Mouse (Mus musculus) forebrain, postnatal 0 days (tissue): ENCODE measurements at regions not wholly inside any gene's neighbourhood (a gene's known extent, or its start where the extent isn't known, plus 50 kb on each side); places are given as distances from the start of the nearest gene placed in this dataset.

Experiments used
- ATAC-seq: fragments of 200-750 bp; cut with Nextera tagmentation; 2 replicates; pipeline ENCODE4 v1.8.0; 2017; ENCODE audit warnings: mild to moderate bottlenecking, moderate library complexity
- DNase-seq: peaks from one replicate; pipeline ENCODE4 v3.0.0-alpha.2; 2015
- H3K27ac ChIP-seq: fragments of 300-500 bp; sonication (generic); 2 replicates; pipeline ENCODE4 v1.5.1; 2014; ENCODE audit warnings: low read depth, mild to moderate bottlenecking, antibody characterized with exemption, low read length, moderate library complexity, mixed read lengths
- H3K27me3 ChIP-seq: fragments of 300-500 bp; sonication (generic); 2 replicates; pipeline ENCODE4 v1.6.1; 2014; ENCODE audit warnings: mild to moderate bottlenecking, low read length, mixed read lengths; ENCODE audit not compliant: insufficient read depth
- H3K36me3 ChIP-seq: fragments of 300-500 bp; sonication (generic); 2 replicates; pipeline ENCODE4 v1.6.1; 2014; ENCODE audit warnings: mild to moderate bottlenecking, moderate library complexity; ENCODE audit not compliant: insufficient read depth
- H3K4me1 ChIP-seq: fragments of 300-500 bp; sonication (generic); 2 replicates; pipeline ENCODE4 v1.6.1; 2014; ENCODE audit warnings: antibody characterized with exemption; ENCODE audit not compliant: insufficient read depth
- H3K4me2 ChIP-seq: fragments of 300-500 bp; sonication (generic); 2 replicates; pipeline ENCODE4 v1.6.1; 2014; ENCODE audit warnings: low read depth, mild to moderate bottlenecking, moderate library complexity
- H3K4me3 ChIP-seq: fragments of 300-500 bp; sonication (generic); 2 replicates; pipeline ENCODE4 v1.5.1; 2014; ENCODE audit warnings: low read depth, low read length, mixed read lengths
- H3K9ac ChIP-seq: fragments of 300-500 bp; sonication (generic); 2 replicates; pipeline ENCODE4 v1.6.1; 2014; ENCODE audit warnings: mild to moderate bottlenecking
- H3K9me3 ChIP-seq: fragments of 300-500 bp; sonication (generic); 2 replicates; pipeline ENCODE4 v1.6.1; 2016; ENCODE audit warnings: low read length
- CTCF ChIP-seq: sonication (generic); IDR thresholded peaks from 2 replicates; pipeline ENCODE4 v1.5.1; 2016; ENCODE audit warnings: antibody characterized with exemption, control low read depth, low read depth
- WGBS: fragments of 180-500 bp; shearing (Covaris S2); extraction: QIAGEN DNeasy Blood & Tissue Kit; methylation state at CpG from one replicate; pipeline ENCODE4 v1.1.7; 2014; 5-methylcytosine and 5-hydroxymethylcytosine counted together

DNA sequence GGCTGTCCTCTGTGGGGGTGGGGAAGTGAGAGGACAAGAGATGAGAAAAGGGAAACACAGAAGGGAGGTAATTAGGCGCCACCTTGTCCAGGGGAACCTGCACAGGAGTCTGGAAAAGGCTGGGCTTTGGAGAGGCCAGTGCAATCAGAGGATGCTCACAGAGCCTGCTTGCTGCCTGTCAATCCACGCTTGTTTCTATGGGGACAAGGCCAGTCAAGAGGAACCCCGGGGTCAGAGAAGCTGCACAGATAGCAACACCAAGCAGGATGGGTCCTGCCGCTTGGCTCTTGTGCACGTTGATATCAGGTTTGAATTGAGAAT, 718.1 kb upstream of the Car8 start:
- DNase-seq, result no peak
- no peak for ATAC-seq
- H3K27me3 ChIP-seq, result no peaks in the 10 kb centered on the region
- H3K4me1 ChIP-seq, result 0 out of 2 replicates have a peak, but pooled peaks cover 7% of the 10 kb centered on the region
- no peaks in the 10 kb centered on the region for H3K36me3 ChIP-seq
- 58% methylated on average over 5 of the region's 5 CpGs for WGBS
- no peak overlapping the region for H3K27ac ChIP-seq
- H3K9me3 ChIP-seq, result no peaks in the 10 kb centered on the region
- H3K4me2 ChIP-seq, result no peak overlapping the region
- TF ChIP-seq CTCF, result no peak
- no peak overlapping the region for H3K9ac ChIP-seq
- H3K4me3 ChIP-seq, result no peak overlapping the region

DNA sequence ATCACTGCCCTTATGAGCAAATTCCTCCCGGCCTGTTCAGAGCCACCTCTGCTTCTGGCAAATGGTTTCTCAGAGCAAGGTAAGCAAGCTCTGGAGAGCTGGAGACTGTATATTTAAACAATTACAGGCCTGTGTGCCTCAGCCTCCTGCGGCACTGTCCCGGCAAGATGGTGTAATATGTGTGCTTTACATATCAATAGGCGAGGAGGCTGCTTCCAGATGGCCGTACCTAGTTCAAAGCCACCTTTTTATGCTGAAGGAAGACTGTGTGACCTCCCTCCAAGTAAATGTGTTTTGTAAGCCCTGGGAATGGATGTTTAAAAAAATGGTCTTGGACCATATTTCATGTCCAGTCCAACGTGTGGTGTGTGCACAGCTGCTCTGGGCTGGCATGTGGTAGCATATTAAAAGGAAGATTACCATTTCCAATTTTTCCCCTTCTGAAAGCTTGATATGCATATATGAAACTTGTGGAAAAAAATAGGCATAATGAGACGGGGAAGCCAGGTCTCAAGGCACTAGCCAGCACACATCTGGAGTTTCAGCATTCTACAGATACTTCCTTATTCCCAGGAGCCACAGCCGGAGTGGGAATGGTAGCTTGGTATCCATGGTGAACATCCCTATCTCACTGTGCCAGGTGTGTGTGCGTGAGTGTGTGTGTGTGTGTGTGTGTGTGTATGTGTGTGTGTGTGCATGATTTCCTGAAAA, 717.6 kb upstream of the Car8 start:
- no peak overlapping the region for H3K4me2 ChIP-seq
- no peak overlapping the region for H3K27ac ChIP-seq
- no peak overlapping the region for H3K9ac ChIP-seq
- ATAC-seq, result no peak
- no peaks in the 10 kb centered on the region for H3K27me3 ChIP-seq
- no peak overlapping the region for H3K4me3 ChIP-seq
- H3K36me3 ChIP-seq, result no peaks in the 10 kb centered on the region
- 0 out of 2 replicates have a peak, but pooled peaks cover 7% of the 10 kb centered on the region for H3K4me1 ChIP-seq
- no peak for TF ChIP-seq CTCF
- H3K9me3 ChIP-seq, result no peaks in the 10 kb centered on the region
- DNase-seq, result no peak
- WGBS, result 29% methylated on average over 9 of the region's 9 CpGs

DNA sequence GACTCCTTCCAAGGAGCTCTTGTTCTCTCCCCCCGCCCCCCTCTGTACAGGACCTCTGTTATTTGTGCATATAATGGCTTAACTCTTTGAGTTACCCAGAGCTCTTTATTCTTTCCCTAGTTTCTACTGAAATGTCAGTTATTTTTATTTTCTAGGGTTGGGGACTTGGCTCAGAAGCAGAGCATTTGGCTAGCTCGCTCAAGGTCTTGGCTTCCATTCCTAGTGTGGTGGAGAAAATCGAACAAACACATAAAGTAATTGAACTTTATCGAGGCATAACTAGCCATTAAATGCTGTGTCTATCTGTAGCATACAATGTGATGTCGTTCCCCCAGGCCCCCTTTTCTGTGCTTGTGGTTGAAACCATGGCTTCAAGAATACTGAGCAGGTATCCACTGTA, 716.5 kb upstream of the Car8 start:
- no peaks in the 10 kb centered on the region for H3K27me3 ChIP-seq
- TF ChIP-seq CTCF, result no peak
- no peak for DNase-seq
- no peaks in the 10 kb centered on the region for H3K36me3 ChIP-seq
- no peak overlapping the region for H3K9ac ChIP-seq
- ATAC-seq, result no peak
- WGBS, result 62% methylated on average over 5 of the region's 5 CpGs
- H3K27ac ChIP-seq, result no peak overlapping the region
- no peak overlapping the region for H3K4me3 ChIP-seq
- H3K9me3 ChIP-seq, result no peaks in the 10 kb centered on the region
- 0 out of 2 replicates have a peak, but pooled peaks cover 7% of the 10 kb centered on the region for H3K4me1 ChIP-seq
- H3K4me2 ChIP-seq, result no peak overlapping the region

DNA sequence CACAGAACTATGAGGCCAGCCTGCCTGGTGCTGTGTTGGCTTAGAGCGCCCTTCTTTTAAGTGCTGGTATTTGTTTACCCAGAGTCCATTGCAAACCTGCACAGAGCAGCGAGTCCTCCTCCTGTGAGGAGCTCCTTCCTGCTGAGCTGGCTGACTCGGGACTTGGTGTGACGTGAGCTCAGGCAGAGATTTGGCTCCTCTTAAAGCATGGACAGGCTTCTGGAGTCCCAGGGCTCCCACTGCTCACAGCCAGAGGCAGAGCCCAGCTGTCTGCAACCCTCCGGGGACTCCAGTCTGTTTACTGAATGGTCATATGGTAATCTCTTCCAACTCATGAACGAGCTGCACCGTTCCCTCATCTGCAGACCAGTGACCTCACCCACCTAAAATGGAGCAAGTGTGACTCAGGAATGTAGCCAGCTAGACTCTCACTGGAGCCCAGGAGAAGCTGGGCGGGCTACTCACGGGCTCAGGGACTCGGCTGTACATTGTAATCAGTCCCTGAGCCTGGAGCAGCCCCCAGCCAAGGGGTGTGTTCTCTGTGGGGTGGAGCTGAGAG, 715.6 kb upstream of the Car8 start:
- H3K27ac ChIP-seq, result no peak overlapping the region
- DNase-seq (peak; percentile 27), ATAC-seq (peak; percentile 73)
- no peak overlapping the region for H3K9ac ChIP-seq
- TF ChIP-seq CTCF, result no peak
- H3K36me3 ChIP-seq, result no peaks in the 10 kb centered on the region
- WGBS, result 14% methylated on average over 10 of the region's 10 CpGs
- 0 out of 2 replicates have a peak, but pooled peaks cover 7% of the 10 kb centered on the region for H3K4me1 ChIP-seq
- H3K9me3 ChIP-seq, result no peaks in the 10 kb centered on the region
- no peak overlapping the region for H3K4me2 ChIP-seq
- no peaks in the 10 kb centered on the region for H3K27me3 ChIP-seq
- H3K4me3 ChIP-seq, result no peak overlapping the region

DNA sequence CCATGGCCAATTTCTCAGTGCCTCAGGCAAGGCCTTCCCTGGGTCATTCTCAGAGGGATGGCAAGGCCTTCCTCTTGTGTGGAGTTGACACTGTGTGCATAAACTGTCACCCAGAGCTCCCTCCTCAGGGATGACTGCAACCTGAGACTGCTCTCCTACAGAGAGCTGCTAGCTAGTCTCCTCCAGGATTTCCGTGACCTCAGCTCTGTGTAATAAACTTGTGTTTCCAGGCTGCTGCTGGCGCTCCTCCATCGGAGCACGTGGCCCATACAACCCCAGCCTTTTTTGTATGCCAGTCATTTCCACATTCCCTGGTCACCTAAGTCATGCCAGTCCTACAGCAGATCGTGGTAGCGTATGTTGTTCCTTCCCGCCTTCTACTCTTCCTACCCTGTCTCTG, 714.3 kb upstream of the Car8 start:
- Histone ChIP-seq H3K27ac (no peak overlapping the region), H3K36me3 (no peaks in the 10 kb centered on the region), H3K9me3 (no peaks in the 10 kb centered on the region), H3K27me3 (no peaks in the 10 kb centered on the region), H3K4me3 (no peak overlapping the region), H3K4me1 (0 out of 2 replicates have a peak, but pooled peaks cover 7% of the 10 kb centered on the region), H3K4me2 (no peak overlapping the region), H3K9ac (no peak overlapping the region)
- no peak for TF ChIP-seq CTCF
- ATAC-seq (no peak), DNase-seq (no peak)
- WGBS, result 86% methylated on average over 7 of the region's 7 CpGs

DNA sequence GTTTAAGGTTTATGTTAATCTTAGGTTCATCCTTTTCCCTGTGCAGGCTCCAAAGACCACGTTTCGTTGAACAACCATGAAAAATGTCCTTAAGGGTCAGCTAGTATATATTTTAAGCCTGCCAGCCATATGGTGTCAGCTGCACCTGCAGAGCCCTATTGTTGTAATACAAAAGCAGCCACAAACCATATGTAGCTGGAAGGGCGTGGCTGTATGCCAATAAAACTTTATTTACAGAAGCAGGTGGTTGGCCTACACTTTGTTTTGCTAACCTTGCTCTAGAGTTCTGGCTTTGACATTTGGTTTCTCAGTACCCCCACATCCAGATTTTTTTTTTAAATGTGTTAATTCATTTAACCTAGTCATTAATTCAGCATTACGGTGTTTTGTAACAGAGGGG, 711.1 kb upstream of the Car8 start:
- 50% methylated on average over 4 of the region's 4 CpGs for WGBS
- Histone ChIP-seq H3K4me2 (no peak overlapping the region), H3K9me3 (no peaks in the 10 kb centered on the region), H3K4me1 (0 out of 2 replicates have a peak, but pooled peaks cover 6% of the 10 kb centered on the region), H3K9ac (no peak overlapping the region), H3K4me3 (no peak overlapping the region), H3K27me3 (no peaks in the 10 kb centered on the region), H3K27ac (no peak overlapping the region), H3K36me3 (no peaks in the 10 kb centered on the region)
- no peak for TF ChIP-seq CTCF
- no peak for ATAC-seq
- no peak for DNase-seq

DNA sequence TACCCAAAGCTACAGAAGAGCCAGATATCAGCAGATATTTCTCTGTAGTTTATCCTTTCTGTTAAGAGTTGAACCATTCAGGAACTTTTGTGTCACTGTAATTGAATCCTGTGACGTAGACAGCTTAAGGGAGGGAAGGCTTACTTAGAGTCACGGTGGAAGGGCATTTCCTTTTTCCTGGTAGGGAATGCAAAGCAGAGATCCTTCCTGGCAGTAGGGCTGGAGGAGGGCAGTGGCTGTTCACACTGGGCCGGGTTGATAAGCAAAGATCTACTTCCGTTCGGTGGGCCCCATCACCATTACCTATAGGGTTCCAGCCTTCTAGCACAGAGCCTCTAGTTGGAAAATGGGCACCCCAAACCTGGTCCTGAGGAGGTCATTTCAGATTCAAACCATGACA, 710.7 kb upstream of the Car8 start:
- no peak for ATAC-seq

More for the DNA sequence above, 710.7 kb upstream of the Car8 start:
- Histone ChIP-seq H3K9me3 (no peaks in the 10 kb centered on the region), H3K27ac (no peak overlapping the region), H3K9ac (no peak overlapping the region), H3K27me3 (no peaks in the 10 kb centered on the region), H3K36me3 (no peaks in the 10 kb centered on the region), H3K4me3 (no peak overlapping the region), H3K4me1 (0 out of 2 replicates have a peak, but pooled peaks cover 2% of the 10 kb centered on the region), H3K4me2 (no peak overlapping the region)
- no peak for TF ChIP-seq CTCF
- DNase-seq, result no peak
- WGBS, result 77% methylated on average over 5 of the region's 5 CpGs
